Mouse (Mus musculus) embryonic facial prominence, embryonic 11.5 days (tissue): ENCODE data around the gene Slc8a1. TPM values are rescaled to one million over a fixed set of nuclear protein-coding genes. Genes with fewer than 3 reads are reported as not detected.

Source experiments
- ATAC-seq: fragments of 200-750 bp; cut with Nextera tagmentation; replicated peaks from 2 replicates; pipeline ENCODE4 v1.8.0; 2017; ENCODE audit warnings: low read depth; ENCODE audit not compliant: insufficient number of reproducible peaks, low FRiP score, low TSS enrichment
- DNase-seq: peaks from one replicate; pipeline ENCODE4 v3.0.0-alpha.2; 2015; ENCODE audit warnings: low spot score
- H3K27ac ChIP-seq: fragments of 300-500 bp; sonication (generic); replicated peaks from 2 replicates; pipeline ENCODE4 v1.5.1; 2014; ENCODE audit warnings: mild to moderate bottlenecking, low read depth, low read length, control low read depth
- H3K27me3 ChIP-seq: fragments of 300-500 bp; sonication (generic); 2 replicates; pipeline ENCODE4 v1.6.1; 2014; ENCODE audit warnings: mild to moderate bottlenecking, low read length, moderate library complexity, mixed read lengths; ENCODE audit not compliant: control insufficient read depth, insufficient read depth
- H3K36me3 ChIP-seq: fragments of 300-500 bp; sonication (generic); replicated peaks from 2 replicates; pipeline ENCODE4 v1.6.1; 2014; ENCODE audit warnings: low read depth, mild to moderate bottlenecking, low read length, moderate library complexity, mixed read lengths; ENCODE audit not compliant: control insufficient read depth, insufficient read depth
- H3K4me1 ChIP-seq: fragments of 300-500 bp; sonication (generic); 2 replicates; pipeline ENCODE4 v1.6.1; 2014; ENCODE audit warnings: low read length, mixed read lengths; ENCODE audit not compliant: control insufficient read depth, insufficient read depth
- H3K4me2 ChIP-seq: fragments of 300-500 bp; sonication (generic); 2 replicates; pipeline ENCODE4 v1.6.1; 2014; ENCODE audit warnings: low read depth, mild to moderate bottlenecking, control low read depth, low read length, moderate library complexity
- H3K4me3 ChIP-seq: fragments of 300-500 bp; sonication (generic); 2 replicates; pipeline ENCODE4 v1.5.1; 2014; ENCODE audit warnings: low read depth, low read length, control low read depth
- H3K9ac ChIP-seq: fragments of 300-500 bp; sonication (generic); replicated peaks from 2 replicates; pipeline ENCODE4 v1.6.1; 2014; ENCODE audit warnings: mild to moderate bottlenecking, control low read depth, low read length
- H3K9me3 ChIP-seq: fragments of 300-500 bp; sonication (generic); replicated peaks from 2 replicates; pipeline ENCODE4 v1.6.1; 2016; ENCODE audit warnings: mild to moderate bottlenecking, low read length, inconsistent platforms, mixed read lengths; ENCODE audit not compliant: control insufficient read depth
- WGBS: fragments of 180-500 bp; shearing (Covaris S2); extraction: QIAGEN DNeasy Blood & Tissue Kit; methylation state at CpG from one replicate; pipeline ENCODE4 v1.1.7; 2014; 5-methylcytosine and 5-hydroxymethylcytosine counted together
- polyA plus RNA-seq: library from polyadenylated mRNA; unstranded; fragments of >200 nt; fragmentation: Nextera tagmentation; extraction: Ambion mirVana; gene quantifications from 2 replicates; pipeline ENCODE4 v1.2.1, GENCODE M21; 2014

Gene Slc8a1
- polyA plus RNA-seq, 1 experiment from 2014 or later = 3.1 TPM

DNA sequence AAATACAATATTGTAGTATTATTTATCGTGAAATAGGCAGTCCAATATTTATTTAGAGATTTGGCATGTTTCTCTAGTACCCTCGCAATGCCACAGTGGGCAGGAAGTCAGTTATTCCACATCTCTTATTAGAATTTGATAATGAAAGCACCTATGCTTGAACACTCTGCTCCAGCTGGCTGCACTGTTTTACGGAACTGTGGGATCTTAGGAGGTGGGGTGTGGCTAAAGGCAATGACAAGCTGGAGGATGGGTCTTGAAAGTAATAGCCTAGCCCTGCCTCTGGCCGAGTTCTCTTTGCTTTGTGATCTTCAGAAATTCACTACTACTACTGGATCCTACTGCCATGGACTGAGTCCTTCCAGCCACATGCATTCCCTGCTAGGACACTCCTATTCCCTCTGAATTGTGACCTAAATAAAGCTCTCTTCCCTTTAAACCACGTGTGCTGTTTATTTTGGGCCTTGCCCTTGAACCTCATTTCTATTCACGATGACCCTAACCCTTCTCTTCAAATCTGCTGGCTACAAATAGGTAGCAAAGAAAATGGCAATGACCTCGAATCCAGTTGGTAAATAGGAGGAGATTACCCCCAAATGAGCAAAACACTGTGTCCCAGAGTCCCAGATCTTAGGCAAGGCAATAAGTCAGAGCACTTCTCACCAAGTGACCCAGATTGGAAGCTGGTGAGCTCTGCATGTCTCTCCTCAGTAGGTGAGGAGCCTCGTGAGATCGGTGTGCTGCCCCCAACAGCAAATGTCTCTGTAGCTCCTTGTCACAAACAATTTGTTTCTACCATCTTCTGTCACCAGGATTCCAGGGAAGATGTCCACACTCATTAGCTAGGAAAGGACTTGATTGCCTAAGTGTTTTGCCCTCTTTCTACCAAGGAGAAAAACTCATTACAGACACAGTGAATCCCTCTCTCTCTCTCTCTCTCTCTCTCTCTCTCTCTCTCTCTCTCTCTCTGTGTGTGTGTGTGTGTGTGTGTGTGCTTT lies 199.7 kb downstream of the Slc8a1 start:
- H3K4me2 ChIP-seq = no peak overlapping the region
- no peaks in the 10 kb centered on the region for H3K27me3 ChIP-seq
- no peak for DNase-seq
- H3K4me3 ChIP-seq = no peak overlapping the region
- H3K9me3 ChIP-seq = no peaks in the 10 kb centered on the region
- WGBS = 68% methylated on average over 9 of the region's 9 CpGs
- H3K4me1 ChIP-seq = no peaks in the 10 kb centered on the region
- no peak overlapping the region for H3K27ac ChIP-seq
- no peak overlapping the region for H3K9ac ChIP-seq
- no peak for ATAC-seq
- no peaks in the 10 kb centered on the region for H3K36me3 ChIP-seq

DNA sequence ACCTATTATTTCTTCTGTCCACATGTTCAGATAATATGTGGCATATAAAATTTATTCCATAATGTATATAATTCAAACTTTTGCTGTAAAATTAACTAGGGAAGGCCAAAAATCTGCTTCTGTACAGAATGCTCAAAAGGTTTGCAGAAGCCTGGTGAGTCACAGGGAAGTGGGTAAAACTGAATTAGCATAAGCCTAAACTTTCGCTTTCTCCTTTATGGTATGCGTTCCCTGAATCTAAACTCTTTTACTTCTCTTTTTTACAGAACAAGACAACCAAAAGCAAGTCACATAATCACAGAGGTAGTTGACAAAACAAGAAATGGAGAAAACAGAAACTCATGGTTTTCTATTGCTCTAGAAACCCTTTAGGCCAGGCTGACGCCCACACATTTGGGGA lies 202.1 kb downstream of the Slc8a1 start:
- ATAC-seq = no peak
- 96% methylated on average over 3 of the region's 3 CpGs for WGBS
- H3K9me3 ChIP-seq = no peaks in the 10 kb centered on the region

DNA sequence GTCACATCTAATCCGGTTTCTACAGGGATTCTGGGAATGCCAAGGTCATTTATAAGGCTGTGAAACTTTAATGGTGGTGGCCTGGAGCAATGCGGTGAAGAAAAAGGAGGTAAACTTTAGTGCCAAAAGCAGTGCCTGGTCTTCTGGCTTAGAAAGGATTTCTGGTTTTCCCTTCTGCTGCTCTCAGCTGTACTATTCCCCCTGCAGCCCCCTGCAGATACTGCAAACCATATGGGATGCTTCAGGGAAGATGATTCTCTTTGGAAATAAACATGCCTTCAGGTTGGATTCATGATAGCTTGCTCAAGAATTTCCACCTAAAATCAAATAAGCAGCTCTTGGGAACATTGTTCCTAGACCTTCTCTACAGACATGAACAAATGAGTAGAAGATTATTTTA lies 208.3 kb downstream of the Slc8a1 start:
- DNase-seq (no peak), ATAC-seq (no peak)
- H3K36me3 ChIP-seq = no peaks in the 10 kb centered on the region
- no peak overlapping the region for H3K9ac ChIP-seq
- H3K9me3 ChIP-seq = no peaks in the 10 kb centered on the region
- H3K4me1 ChIP-seq = no peaks in the 10 kb centered on the region
- H3K27ac ChIP-seq = no peak overlapping the region
- no peak overlapping the region for H3K4me2 ChIP-seq
- WGBS = 80% methylated on average over 2 of the region's 2 CpGs
- no peaks in the 10 kb centered on the region for H3K27me3 ChIP-seq
- no peak overlapping the region for H3K4me3 ChIP-seq

More for the DNA sequence above, 202.1 kb downstream of the Slc8a1 start:
- H3K9ac ChIP-seq = no peak overlapping the region
- H3K4me2 ChIP-seq = no peak overlapping the region
- H3K4me3 ChIP-seq = no peak overlapping the region
- no peak overlapping the region for H3K27ac ChIP-seq
- no peaks in the 10 kb centered on the region for H3K36me3 ChIP-seq
- H3K4me1 ChIP-seq = no peaks in the 10 kb centered on the region
- no peak for DNase-seq
- no peaks in the 10 kb centered on the region for H3K27me3 ChIP-seq

DNA sequence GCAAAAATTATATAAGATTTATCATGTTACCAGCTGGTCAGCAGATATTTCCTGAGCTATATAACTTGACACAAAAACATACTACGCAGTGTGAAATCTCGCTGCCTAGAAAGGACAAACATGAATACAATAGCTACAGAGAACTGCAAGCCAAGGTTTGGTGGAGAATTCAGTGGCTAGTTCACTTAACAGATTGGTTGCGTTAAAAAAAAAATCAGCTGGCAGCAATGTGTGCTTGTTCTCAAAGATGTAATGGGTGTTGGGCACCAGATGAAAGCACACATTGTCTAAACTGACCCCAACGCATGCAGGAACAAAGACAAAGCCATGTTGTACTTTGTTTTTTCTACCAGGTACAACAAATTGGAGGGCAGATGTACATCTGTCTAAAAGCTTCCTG lies 209.2 kb downstream of the Slc8a1 start:
- Histone ChIP-seq H3K9me3 (no peaks in the 10 kb centered on the region), H3K4me1 (no peaks in the 10 kb centered on the region), H3K27me3 (no peaks in the 10 kb centered on the region), H3K4me2 (no peak overlapping the region), H3K27ac (no peak overlapping the region), H3K9ac (no peak overlapping the region), H3K36me3 (no peaks in the 10 kb centered on the region), H3K4me3 (no peak overlapping the region)
- ATAC-seq = no peak
- no peak for DNase-seq
- 70% methylated on average over 4 of the region's 4 CpGs for WGBS

DNA sequence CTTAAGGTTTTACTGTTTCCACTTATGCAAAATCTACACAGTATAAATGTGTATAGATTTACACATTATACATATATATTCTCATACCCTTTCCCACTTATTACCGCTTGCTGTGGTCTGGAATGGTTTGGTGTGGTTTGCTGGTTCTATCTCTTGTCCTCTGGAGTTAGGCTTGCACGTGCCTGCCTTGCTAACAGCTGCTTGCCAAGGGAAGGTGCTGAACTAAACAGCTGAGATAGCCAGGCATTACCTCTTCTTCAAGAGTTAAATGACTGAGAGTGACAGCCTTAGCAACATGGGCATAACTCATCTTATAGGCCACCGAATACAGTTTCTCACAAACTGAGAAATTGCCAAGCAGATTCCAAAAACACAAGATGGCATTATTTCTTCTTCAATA lies 211.7 kb downstream of the Slc8a1 start:
- H3K9me3 ChIP-seq = no peaks in the 10 kb centered on the region
- no peak for DNase-seq

DNA sequence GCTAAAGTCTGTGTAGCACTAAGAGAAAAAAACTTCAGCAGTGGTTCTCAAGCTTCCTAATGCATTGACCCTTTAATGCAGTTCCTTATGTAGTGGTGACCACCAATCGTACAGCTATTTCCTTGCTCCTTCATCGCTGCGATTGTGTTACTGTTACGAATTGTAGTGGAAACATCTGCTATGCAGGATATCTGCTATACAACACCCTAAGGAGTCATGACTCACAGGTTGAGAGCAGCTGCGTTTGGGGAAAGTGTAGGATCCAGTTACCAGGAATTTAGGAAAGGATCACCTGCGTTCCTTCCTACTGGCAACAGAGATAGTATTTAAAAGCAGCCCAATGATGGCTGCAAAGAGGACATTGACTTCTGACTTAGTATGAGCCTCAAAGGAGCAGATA lies 213.4 kb downstream of the Slc8a1 start:
- no peaks in the 10 kb centered on the region for H3K36me3 ChIP-seq
- no peaks in the 10 kb centered on the region for H3K9me3 ChIP-seq
- ATAC-seq (no peak), DNase-seq (no peak)
- no peak overlapping the region for H3K4me3 ChIP-seq
- no peaks in the 10 kb centered on the region for H3K27me3 ChIP-seq
- no peak overlapping the region for H3K9ac ChIP-seq
- H3K4me2 ChIP-seq = no peak overlapping the region
- WGBS = 57% methylated on average over 6 of the region's 6 CpGs
- H3K27ac ChIP-seq = no peak overlapping the region
- H3K4me1 ChIP-seq = no peaks in the 10 kb centered on the region

More for the DNA sequence above, 211.7 kb downstream of the Slc8a1 start:
- ATAC-seq = no peak
- Histone ChIP-seq H3K9ac (no peak overlapping the region), H3K4me3 (no peak overlapping the region), H3K36me3 (no peaks in the 10 kb centered on the region), H3K27me3 (no peaks in the 10 kb centered on the region), H3K27ac (no peak overlapping the region), H3K4me1 (no peaks in the 10 kb centered on the region), H3K4me2 (no peak overlapping the region)
- 90% methylated on average over 3 of the region's 3 CpGs for WGBS

DNA sequence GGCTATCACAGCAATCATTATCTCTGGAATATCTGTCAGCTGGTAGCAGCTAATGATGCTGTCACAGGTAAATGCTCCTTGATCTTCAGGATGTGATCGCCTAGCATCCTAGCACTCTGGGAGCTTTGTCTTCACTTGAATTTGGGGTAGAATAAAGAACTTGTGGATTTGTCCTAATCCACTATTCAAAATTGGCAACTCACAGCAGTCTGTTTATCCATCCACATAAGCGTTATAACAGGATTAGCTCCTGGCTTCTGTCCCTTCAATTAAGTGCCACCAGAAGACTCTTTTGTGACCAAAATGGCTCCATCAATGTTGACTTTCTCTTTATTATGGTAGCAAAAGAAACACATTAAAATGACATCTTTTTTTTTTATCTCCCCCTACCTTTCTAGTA lies 214.2 kb downstream of the Slc8a1 start:
- WGBS = 72% methylated on average over 2 of the region's 2 CpGs
- no peak overlapping the region for H3K27ac ChIP-seq
- no peaks in the 10 kb centered on the region for H3K27me3 ChIP-seq
- no peak overlapping the region for H3K4me3 ChIP-seq
- ATAC-seq (no peak), DNase-seq (no peak)
- H3K36me3 ChIP-seq = no peaks in the 10 kb centered on the region
- no peaks in the 10 kb centered on the region for H3K4me1 ChIP-seq
- H3K9me3 ChIP-seq = no peaks in the 10 kb centered on the region
- H3K9ac ChIP-seq = no peak overlapping the region
- H3K4me2 ChIP-seq = no peak overlapping the region

DNA sequence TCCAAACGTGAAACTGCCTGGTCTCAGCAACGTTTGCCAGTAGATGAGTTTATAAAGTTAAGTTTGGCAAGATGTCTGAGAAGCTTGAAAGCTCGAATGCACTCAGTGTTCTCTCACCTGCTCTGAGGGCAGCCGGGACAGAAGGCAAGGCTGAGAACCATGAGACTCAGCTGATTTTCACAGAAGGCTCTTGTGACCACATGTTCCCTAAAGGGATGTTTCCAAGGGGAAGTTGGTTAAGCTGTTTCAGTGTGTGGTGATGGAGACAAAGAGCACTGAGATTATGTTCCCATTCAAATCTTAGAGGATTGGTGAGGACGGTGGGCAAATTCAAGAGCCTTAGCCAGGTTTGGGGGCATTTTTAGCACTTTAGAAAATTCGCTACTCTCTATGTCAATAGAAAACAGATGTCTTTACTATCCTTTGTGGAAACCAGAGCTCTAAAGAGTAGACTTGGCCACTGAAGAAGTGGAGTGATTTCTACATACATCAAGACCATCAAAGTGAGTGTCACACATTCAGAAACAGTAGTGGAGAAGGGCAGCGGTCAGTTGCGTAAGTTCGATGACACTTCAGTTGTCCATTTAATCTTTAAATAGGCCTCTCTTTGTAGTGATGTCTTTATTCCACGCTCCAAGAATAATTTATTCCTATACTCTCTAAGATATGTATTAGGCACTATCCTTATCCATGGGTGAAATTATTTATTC lies 219.7 kb downstream of the Slc8a1 start:
- no peaks in the 10 kb centered on the region for H3K36me3 ChIP-seq
- H3K9me3 ChIP-seq = no peaks in the 10 kb centered on the region
- 80% methylated on average over 10 of the region's 10 CpGs for WGBS
- DNase-seq (no peak), ATAC-seq (no peak)
- no peak overlapping the region for H3K4me3 ChIP-seq
- no peak overlapping the region for H3K4me2 ChIP-seq
- H3K4me1 ChIP-seq = no peaks in the 10 kb centered on the region; the same call in 1 of the 2 replicates
- H3K27me3 ChIP-seq = no peaks in the 10 kb centered on the region
- no peak overlapping the region for H3K27ac ChIP-seq
- H3K9ac ChIP-seq = no peak overlapping the region
